Mouse (Mus musculus) heart, embryonic 13.5 days (tissue): Measurements from ENCODE around the gene Hivep3. TPM values are rescaled to one million over a fixed set of nuclear protein-coding genes. Genes with fewer than 3 reads are reported as not detected.

Experiments
- ATAC-seq: fragments of 200-750 bp; cut with Nextera tagmentation; 2 replicates; pipeline ENCODE4 v1.8.0; 2017; ENCODE audit warnings: moderate TSS enrichment; ENCODE audit not compliant: insufficient number of reproducible peaks, low FRiP score, low TSS enrichment; ENCODE audit errors: extremely low read depth
- H3K27ac ChIP-seq: fragments of 300-500 bp; sonication (generic); replicated peaks from 2 replicates; pipeline ENCODE4 v1.5.1; 2015; ENCODE audit warnings: moderate library complexity, mild to moderate bottlenecking, inconsistent platforms
- H3K27me3 ChIP-seq: fragments of 300-500 bp; sonication (generic); replicated peaks from 2 replicates; pipeline ENCODE4 v1.6.1; 2015; ENCODE audit warnings: mild to moderate bottlenecking, inconsistent platforms
- H3K36me3 ChIP-seq: fragments of 300-500 bp; sonication (generic); 2 replicates; pipeline ENCODE4 v1.6.1; 2015; ENCODE audit warnings: mild to moderate bottlenecking, inconsistent platforms
- H3K4me1 ChIP-seq: fragments of 300-500 bp; sonication (generic); 2 replicates; pipeline ENCODE4 v1.6.1; 2015; ENCODE audit warnings: inconsistent platforms
- H3K4me2 ChIP-seq: fragments of 300-500 bp; sonication (generic); 2 replicates; pipeline ENCODE4 v1.6.1; 2015; ENCODE audit warnings: inconsistent platforms, mild to moderate bottlenecking, moderate library complexity
- H3K4me3 ChIP-seq: fragments of 300-500 bp; sonication (generic); 2 replicates; pipeline ENCODE4 v1.5.1; 2015; ENCODE audit warnings: moderate library complexity, mild to moderate bottlenecking, inconsistent platforms
- H3K9ac ChIP-seq: fragments of 300-500 bp; sonication (generic); 2 replicates; pipeline ENCODE4 v1.6.1; 2015; ENCODE audit warnings: inconsistent platforms, mild to moderate bottlenecking, moderate library complexity
- H3K9me3 ChIP-seq: fragments of 300-500 bp; sonication (generic); 2 replicates; pipeline ENCODE4 v1.6.1; 2016; ENCODE audit warnings: inconsistent platforms
- WGBS: fragments of 180-500 bp; shearing (Covaris S2); methylation state at CpG from one replicate; pipeline ENCODE4 v1.1.7; 2015; ENCODE audit warnings: mixed read lengths; 5-methylcytosine and 5-hydroxymethylcytosine counted together
- polyA plus RNA-seq: library from polyadenylated mRNA; unstranded; fragments of >200 nt; fragmentation: Nextera tagmentation; extraction: Ambion mirVana; gene quantifications from 2 replicates; pipeline ENCODE4 v1.2.1, GENCODE M21; 2015

The Hivep3 gene
- polyA plus RNA-seq, 1 experiment from 2014 or later: 5.0 TPM

DNA sequence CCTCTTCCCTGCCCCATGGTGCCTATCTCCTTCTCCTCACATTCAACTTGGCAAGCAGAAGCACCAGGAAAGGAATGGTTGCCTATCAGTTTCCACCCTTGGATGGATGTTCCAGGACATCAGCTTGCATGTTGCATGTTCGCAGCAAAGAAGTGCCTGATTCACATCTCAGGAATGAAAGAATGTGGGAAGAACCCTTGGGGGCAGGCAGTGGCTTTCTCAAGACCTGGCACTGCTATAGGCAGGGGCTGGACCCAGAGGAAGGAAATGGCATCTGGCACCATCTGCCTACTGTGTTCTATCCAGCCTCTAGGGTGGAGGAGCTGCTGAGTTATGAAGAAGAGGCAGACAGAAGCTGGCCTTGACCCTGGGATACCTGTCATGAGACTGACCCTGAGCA, 296.4 kb downstream of the Hivep3 start:
- H3K4me2 ChIP-seq: no peak overlapping the region
- H3K9ac ChIP-seq: no peak overlapping the region
- H3K9me3 ChIP-seq: no peaks in the 10 kb centered on the region
- peaks cover 14% of the 10 kb centered on the region for H3K4me1 ChIP-seq
- ATAC-seq: no peak
- H3K27ac ChIP-seq: no peak overlapping the region
- no peaks in the 10 kb centered on the region for H3K36me3 ChIP-seq
- 59% methylated on average over 1 of the region's 1 CpGs for WGBS
- H3K27me3 ChIP-seq: peaks cover 47% of the 10 kb centered on the region
- no peak overlapping the region for H3K4me3 ChIP-seq

- Histone ChIP-seq H3K9me3 (no peaks in the 10 kb centered on the region), H3K4me1 (peaks cover 14% of the 10 kb centered on the region), H3K9ac (peak overlapping the region; percentile 83), H3K27ac (0 out of 2 replicates have a peak overlapping the region, but pooled peaks have one; percentile 6), H3K27me3 (peaks cover 72% of the 10 kb centered on the region), H3K4me3 (peak overlapping the region; percentile 70), H3K36me3 (no peaks in the 10 kb centered on the region), H3K4me2 (peak overlapping the region; percentile 99)
- ATAC-seq: peak; percentile 72
- under 1% methylated on average over 45 of the region's 70 CpGs for WGBS
These were observed 298.9 kb downstream of the Hivep3 start for GRCm38 (mm10) chr4:120032320-120032983.

DNA sequence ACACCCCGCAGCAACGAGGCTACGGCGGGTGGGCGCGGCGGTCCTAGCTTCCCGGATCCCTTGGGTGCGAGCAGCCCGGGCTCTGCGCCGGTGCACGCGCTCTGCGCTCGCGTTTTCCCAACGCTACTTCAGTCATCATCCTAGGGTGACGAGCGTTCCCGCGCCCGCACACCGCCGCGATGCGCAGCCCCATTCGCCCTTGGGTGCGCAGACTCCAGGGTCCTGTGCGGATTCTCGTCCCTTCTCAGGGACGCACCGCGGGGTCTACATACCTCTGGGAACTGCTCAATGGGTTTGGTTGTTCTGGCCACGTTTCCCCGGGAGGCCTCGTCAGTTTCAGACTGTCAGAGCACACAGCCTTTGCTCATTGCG, 299.4 kb downstream of the Hivep3 start:
- no peak for ATAC-seq
- peaks cover 14% of the 10 kb centered on the region for H3K4me1 ChIP-seq
- H3K9me3 ChIP-seq: no peaks in the 10 kb centered on the region
- H3K4me3 ChIP-seq: peak overlapping the region; percentile 70
- peak overlapping the region; percentile 83 for H3K9ac ChIP-seq
- H3K4me2 ChIP-seq: peak overlapping the region; percentile 99
- H3K27me3 ChIP-seq: peaks cover 72% of the 10 kb centered on the region
- under 1% methylated on average over 35 of the region's 38 CpGs for WGBS
- no peak overlapping the region for H3K27ac ChIP-seq
- H3K36me3 ChIP-seq: no peaks in the 10 kb centered on the region

- Histone ChIP-seq H3K27me3 (peaks cover 64% of the 10 kb centered on the region), H3K9ac (no peak overlapping the region), H3K4me3 (no peak overlapping the region), H3K27ac (no peak overlapping the region), H3K4me1 (peaks cover 14% of the 10 kb centered on the region), H3K9me3 (no peaks in the 10 kb centered on the region), H3K36me3 (no peaks in the 10 kb centered on the region), H3K4me2 (no peak overlapping the region)
- WGBS: 77% methylated on average over 4 of the region's 4 CpGs
- no peak for ATAC-seq
These were observed 302.7 kb downstream of the Hivep3 start for GRCm38 (mm10) chr4:120036294-120036693.

- Histone ChIP-seq H3K4me1 (peaks cover 13% of the 10 kb centered on the region), H3K9ac (no peak overlapping the region), H3K4me3 (no peak overlapping the region), H3K9me3 (no peaks in the 10 kb centered on the region), H3K27me3 (peaks cover 58% of the 10 kb centered on the region), H3K36me3 (no peaks in the 10 kb centered on the region), H3K4me2 (no peak overlapping the region), H3K27ac (no peak overlapping the region)
- 44% methylated on average over 7 of the region's 7 CpGs for WGBS
- ATAC-seq: no peak
These were observed 303.4 kb downstream of the Hivep3 start for GRCm38 (mm10) chr4:120037007-120037406.

GRCm38 (mm10) chr4:120041520-120041919, 307.9 kb downstream of the Hivep3 start:
- Histone ChIP-seq H3K9me3 (no peaks in the 10 kb centered on the region), H3K27me3 (peaks cover 24% of the 10 kb centered on the region), H3K36me3 (no peaks in the 10 kb centered on the region), H3K9ac (no peak overlapping the region), H3K27ac (no peak overlapping the region), H3K4me2 (no peak overlapping the region), H3K4me3 (no peak overlapping the region), H3K4me1 (peaks cover 11% of the 10 kb centered on the region)
- ATAC-seq: no peak
- WGBS: 65% methylated on average over 2 of the region's 2 CpGs

DNA sequence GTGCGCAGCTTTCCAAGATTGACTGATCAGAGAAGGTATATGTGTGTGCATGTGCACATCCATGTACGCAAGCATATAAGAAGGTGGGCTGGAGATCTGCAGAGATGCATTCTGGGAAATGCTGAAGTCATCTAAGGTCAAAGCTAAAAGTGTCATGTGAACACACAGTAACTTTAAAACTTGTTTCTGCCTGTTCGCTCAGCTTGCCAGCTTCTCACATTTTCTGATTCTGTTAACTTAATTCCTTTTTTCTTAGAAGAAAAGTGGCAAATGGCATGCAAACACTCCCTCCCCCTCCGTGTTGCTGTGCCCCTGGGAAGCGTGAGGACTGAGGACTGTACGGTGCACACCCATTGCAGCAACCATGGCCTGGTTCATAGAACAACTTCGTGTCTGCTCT, 308.9 kb downstream of the Hivep3 start:
- no peak overlapping the region for H3K9ac ChIP-seq
- peaks cover 15% of the 10 kb centered on the region for H3K27me3 ChIP-seq
- no peaks in the 10 kb centered on the region for H3K9me3 ChIP-seq
- ATAC-seq: no peak
- H3K4me2 ChIP-seq: no peak overlapping the region
- H3K27ac ChIP-seq: no peak overlapping the region
- H3K4me3 ChIP-seq: no peak overlapping the region
- H3K4me1 ChIP-seq: peaks cover 21% of the 10 kb centered on the region
- H3K36me3 ChIP-seq: no peaks in the 10 kb centered on the region
- WGBS: 78% methylated on average over 7 of the region's 7 CpGs

DNA sequence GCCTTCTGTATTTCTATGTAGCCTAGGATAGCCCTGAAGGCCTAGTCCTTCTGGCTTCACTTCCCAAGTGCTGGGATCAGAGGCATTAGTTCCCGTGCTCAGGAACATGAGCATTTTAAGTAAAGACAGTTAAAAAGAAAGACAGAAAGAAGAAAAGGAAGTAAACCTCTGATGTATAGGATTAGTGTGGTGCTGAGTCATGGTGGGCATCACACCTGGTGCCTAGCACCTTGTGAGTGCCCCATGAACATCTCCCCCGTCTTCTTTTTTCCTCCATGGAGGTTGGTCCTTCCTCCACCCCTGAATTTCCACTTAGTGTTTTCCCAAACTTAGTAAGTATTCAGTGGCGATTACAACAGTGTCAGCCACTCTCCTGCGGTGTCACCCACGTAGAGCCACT, 311.0 kb downstream of the Hivep3 start:
- no peak for ATAC-seq
- Histone ChIP-seq H3K27me3 (no peaks in the 10 kb centered on the region; the same call in 1 of the 2 replicates), H3K36me3 (no peaks in the 10 kb centered on the region), H3K4me1 (peaks cover 22% of the 10 kb centered on the region), H3K4me3 (no peak overlapping the region), H3K27ac (no peak overlapping the region), H3K4me2 (no peak overlapping the region), H3K9me3 (no peaks in the 10 kb centered on the region), H3K9ac (no peak overlapping the region)
- 86% methylated on average over 5 of the region's 5 CpGs for WGBS

- Histone ChIP-seq H3K9me3 (no peaks in the 10 kb centered on the region), H3K4me3 (no peak overlapping the region), H3K9ac (no peak overlapping the region), H3K27me3 (no peaks in the 10 kb centered on the region), H3K36me3 (no peaks in the 10 kb centered on the region), H3K4me2 (no peak overlapping the region), H3K4me1 (peaks cover 22% of the 10 kb centered on the region), H3K27ac (no peak overlapping the region)
- ATAC-seq: no peak
- 60% methylated on average over 5 of the region's 5 CpGs for WGBS
These were observed 311.6 kb downstream of the Hivep3 start for GRCm38 (mm10) chr4:120045131-120045537.

DNA sequence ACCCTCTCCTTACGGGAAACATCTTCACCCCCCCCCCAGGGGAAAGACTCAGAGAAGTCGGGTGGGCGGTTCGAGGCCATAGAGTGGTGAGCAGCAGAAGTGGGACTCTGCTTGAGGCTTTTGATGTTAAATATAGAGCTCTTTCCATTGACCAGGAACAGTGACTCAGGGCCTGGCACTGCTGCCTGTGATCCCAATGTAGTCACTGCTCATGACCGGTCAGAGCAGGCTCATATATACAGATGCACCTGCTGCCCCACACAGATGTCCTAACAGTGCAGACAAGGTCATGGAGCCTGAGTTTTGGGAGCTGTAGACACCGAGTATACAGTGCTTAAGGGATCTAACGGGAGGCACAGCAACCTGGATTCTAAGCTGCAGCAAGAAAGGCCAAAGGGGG, 312.3 kb downstream of the Hivep3 start:
- H3K9me3 ChIP-seq: no peaks in the 10 kb centered on the region
- ATAC-seq: no peak
- peaks cover 22% of the 10 kb centered on the region for H3K4me1 ChIP-seq
- 53% methylated on average over 7 of the region's 7 CpGs for WGBS
- H3K9ac ChIP-seq: no peak overlapping the region
- H3K27me3 ChIP-seq: no peaks in the 10 kb centered on the region
- no peak overlapping the region for H3K4me2 ChIP-seq
- H3K4me3 ChIP-seq: no peak overlapping the region
- H3K36me3 ChIP-seq: no peaks in the 10 kb centered on the region
- no peak overlapping the region for H3K27ac ChIP-seq

DNA sequence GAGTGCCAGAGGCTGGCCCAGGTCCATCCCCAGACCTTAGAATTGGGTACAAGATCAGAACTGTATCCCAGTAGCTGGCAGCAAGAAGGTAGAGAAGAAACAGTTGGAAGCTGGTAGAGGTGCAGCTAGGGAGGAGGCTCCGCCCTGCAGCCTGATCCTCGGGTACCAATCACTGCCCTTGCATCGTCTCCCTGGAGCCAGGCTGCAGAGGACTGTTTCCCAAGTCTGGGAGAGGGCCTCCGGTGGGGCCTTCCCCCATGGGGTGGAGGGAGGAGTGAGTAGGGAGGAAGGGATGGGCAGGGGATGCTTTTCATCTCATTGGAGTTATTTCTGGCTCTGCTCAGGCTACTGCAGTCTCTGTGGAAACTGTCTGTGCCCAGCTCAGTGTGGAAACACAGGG, 313.5 kb downstream of the Hivep3 start:
- H3K4me1 ChIP-seq: peaks cover 22% of the 10 kb centered on the region
- no peaks in the 10 kb centered on the region for H3K27me3 ChIP-seq
- no peaks in the 10 kb centered on the region for H3K9me3 ChIP-seq
- no peak overlapping the region for H3K9ac ChIP-seq
- H3K4me2 ChIP-seq: no peak overlapping the region
- no peak for ATAC-seq
- H3K27ac ChIP-seq: no peak overlapping the region
- H3K4me3 ChIP-seq: no peak overlapping the region
- 22% methylated on average over 4 of the region's 4 CpGs for WGBS
- H3K36me3 ChIP-seq: no peaks in the 10 kb centered on the region

DNA sequence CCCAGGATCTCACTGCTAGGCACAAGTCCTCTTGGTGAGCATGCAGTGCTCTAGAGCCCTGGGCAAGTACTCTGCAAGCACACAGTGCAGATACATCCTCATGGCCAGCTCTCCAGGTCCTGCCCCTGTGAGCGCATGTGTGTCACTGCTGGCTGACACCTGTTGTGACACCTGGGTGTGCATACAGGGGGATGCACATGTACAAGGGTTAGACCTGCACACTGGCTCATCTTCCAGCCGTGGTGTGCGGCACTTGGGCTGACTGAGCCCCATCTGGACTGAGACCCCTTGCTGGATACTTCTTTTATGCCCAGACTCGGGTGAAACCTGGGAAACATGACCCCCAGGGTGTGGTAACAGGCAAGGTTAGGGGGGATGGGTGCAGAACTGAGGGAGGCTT, 314.7 kb downstream of the Hivep3 start:
- Histone ChIP-seq H3K9ac (no peak overlapping the region), H3K36me3 (no peaks in the 10 kb centered on the region), H3K4me3 (no peak overlapping the region), H3K4me1 (peaks cover 22% of the 10 kb centered on the region), H3K4me2 (no peak overlapping the region), H3K27ac (no peak overlapping the region), H3K9me3 (no peaks in the 10 kb centered on the region), H3K27me3 (no peaks in the 10 kb centered on the region)
- ATAC-seq: no peak
- 86% methylated on average over 4 of the region's 4 CpGs for WGBS
